Comparison of ENCODE assay signal across 7 mouse cellular contexts in the genomic region with DNA sequence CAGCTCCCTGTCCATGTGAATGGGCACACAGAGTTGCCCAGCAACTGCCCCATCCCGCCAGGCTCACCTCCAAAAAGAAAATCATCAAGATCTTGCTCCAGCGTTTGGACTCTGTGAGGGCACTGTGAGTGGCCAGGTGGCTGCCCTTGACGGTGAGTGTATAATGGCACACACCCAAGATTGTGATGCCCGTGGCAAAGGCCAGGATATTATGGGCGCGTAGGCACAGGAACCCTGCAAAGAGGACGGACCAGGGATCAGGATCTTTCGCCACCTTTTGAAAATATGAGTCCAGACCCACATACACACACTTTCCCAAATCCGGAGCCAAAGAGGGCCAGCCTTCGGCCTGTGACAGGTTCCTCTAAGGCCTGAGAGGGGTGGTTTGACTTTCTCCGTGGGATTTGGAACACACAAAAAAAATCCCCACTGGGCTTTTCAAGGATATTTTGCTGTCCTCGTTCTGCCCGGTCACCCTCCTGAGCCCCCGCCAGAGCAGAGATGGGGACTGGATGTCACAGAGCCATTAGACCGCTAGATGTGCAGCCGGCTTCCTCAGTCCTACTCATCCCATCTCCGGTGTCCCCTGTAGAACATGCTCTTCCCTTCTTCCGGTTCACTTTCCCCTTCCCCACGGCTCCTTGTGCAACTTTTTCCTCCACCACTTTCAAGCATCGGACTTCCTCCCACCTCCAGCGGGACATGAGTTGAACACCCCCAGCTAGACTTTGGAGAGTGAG. TPM values are rescaled to one million over a fixed set of nuclear protein-coding genes. Genes with fewer than 3 reads are reported as not detected.
A peak's percentile ranks its signal among the peaks of the same experiment; 100 is the strongest.
DNase-seq lines count a peak whose midpoint lies in the region; ATAC-seq and TF ChIP-seq lines count a peak whose summit lies in the region.

No protein-coding gene starts in this region.

- no peak for ATAC-seq in kidney, embryonic 16.5 days (ENCODE audit: low FRiP score, low TSS enrichment)
- ATAC-seq in neural tube, embryonic 12.5 days (ENCODE audit: low FRiP score, low read depth) = no peak

- WGBS in thymus, adult 2 months = 66% methylated on average over 21 of the region's 21 CpGs
- WGBS in kidney, embryonic 16.5 days = 54% methylated on average over 21 of the region's 21 CpGs
- WGBS in neural tube, embryonic 12.5 days = 58% methylated on average over 21 of the region's 21 CpGs

- DNase-seq in thymus, adult 2 months = no peak
- no peak for DNase-seq in thymus, postnatal 10 days (ENCODE audit: low spot score in 2 of 2)
- peak; percentile 76 for DNase-seq in fat pad, adult 2 months (ENCODE audit: extremely low read depth, low read depth, low spot score)
- no peak for DNase-seq in thymus, postnatal 0 days (ENCODE audit: low spot score)
- DNase-seq in testis, postnatal 14 days (ENCODE audit: low spot score) = no peak

- H3K4me3 ChIP-seq in thymus, adult 2 months (ENCODE audit: control insufficient read depth, insufficient read depth, low read length) = peak overlapping the region; percentile 23
- peak overlapping the region; percentile 44 for H3K4me3 ChIP-seq in kidney, embryonic 16.5 days (ENCODE audit: low read length)
- H3K4me3 ChIP-seq in neural tube, embryonic 12.5 days = peak overlapping the region; percentile 41

- H3K4me1 ChIP-seq in thymus, adult 2 months (replicated peaks; ENCODE audit: control insufficient read depth, insufficient read depth, low read length) = peaks cover 10% of the 10 kb centered on the region
- H3K4me1 ChIP-seq in kidney, embryonic 16.5 days (ENCODE audit: insufficient read depth, low read length) = peaks cover 10% of the 10 kb centered on the region; the same call in 1 of the 2 replicates
- peaks cover 7% of the 10 kb centered on the region for H3K4me1 ChIP-seq in neural tube, embryonic 12.5 days

- H3K36me3 ChIP-seq in thymus, adult 2 months (ENCODE audit: control insufficient read depth, insufficient read depth, low read length) = no peaks in the 10 kb centered on the region
- no peaks in the 10 kb centered on the region for H3K36me3 ChIP-seq in kidney, embryonic 16.5 days (ENCODE audit: insufficient read depth, low read length)
- no peaks in the 10 kb centered on the region for H3K36me3 ChIP-seq in neural tube, embryonic 12.5 days

- no peaks in the 10 kb centered on the region for H3K27me3 ChIP-seq in thymus, adult 2 months (ENCODE audit: control insufficient read depth, insufficient read depth, low read length)
- H3K27me3 ChIP-seq in kidney, embryonic 16.5 days (ENCODE audit: insufficient read depth, low read length) = peaks cover 23% of the 10 kb centered on the region
- H3K27me3 ChIP-seq in neural tube, embryonic 12.5 days (replicated peaks) = peaks cover 26% of the 10 kb centered on the region

- H3K27ac ChIP-seq in thymus, adult 2 months (ENCODE audit: control insufficient read depth, insufficient read depth, low read length) = no peak overlapping the region
- no peak overlapping the region for H3K27ac ChIP-seq in kidney, embryonic 16.5 days (ENCODE audit: low read length)
- H3K27ac ChIP-seq in neural tube, embryonic 12.5 days = no peak overlapping the region

- peak overlapping the region; percentile 61 for H3K4me2 ChIP-seq in kidney, embryonic 16.5 days (replicated peaks; ENCODE audit: low read depth, low read length)
- peak overlapping the region; percentile 82 for H3K4me2 ChIP-seq in neural tube, embryonic 12.5 days (replicated peaks)

- no peak for TF ChIP-seq POLR2A in thymus, adult 2 months (IDR thresholded peaks at IDR 0.05; ENCODE audit: control insufficient read depth, extremely low read depth, insufficient read depth, low read length, poor library complexity)

- no peak for TF ChIP-seq CTCF in thymus, adult 2 months (IDR thresholded peaks at IDR 0.05; ENCODE audit: borderline replicate concordance, control insufficient read depth, extremely low read depth, insufficient read depth, low read length, poor library complexity)

- peak overlapping the region; percentile 61 for H3K9ac ChIP-seq in kidney, embryonic 16.5 days (replicated peaks; ENCODE audit: low read length)
- H3K9ac ChIP-seq in neural tube, embryonic 12.5 days = peak overlapping the region; percentile 59; the same call in 1 of the 2 replicates

- no peaks in the 10 kb centered on the region for H3K9me3 ChIP-seq in kidney, embryonic 16.5 days (ENCODE audit: low read length)
- H3K9me3 ChIP-seq in neural tube, embryonic 12.5 days = no peaks in the 10 kb centered on the region

RNA-seq across cellular contexts. Expression of a gene that starts 0.8 kb away (rescaled TPM):
- 1.6 and 2.1 TPM in 2 replicates for polyA plus RNA-seq in thymus, adult 2 months (2012; rRNA removed)
- 0.40 and 0.42 TPM in 2 replicates for polyA plus RNA-seq in kidney, embryonic 16.5 days (2015; fragmentation: Nextera tagmentation; extraction: Ambion mirVana)
- polyA plus RNA-seq in neural tube, embryonic 12.5 days (2016; fragmentation: Nextera tagmentation; extraction: Ambion mirVana) = 0.34 and 0.46 TPM in 2 replicates
- 0.37 and 0.39 TPM in 2 replicates for polyA plus RNA-seq in thymus, postnatal 0 days (2015; fragmentation: Nextera tagmentation; extraction: Ambion mirVana)

RNA-seq across cellular contexts. Expression of a gene that starts 10.3 kb away (rescaled TPM):
- 0.26 and 0.32 TPM in 2 replicates for polyA plus RNA-seq in thymus, adult 2 months (2012; rRNA removed)
- polyA plus RNA-seq in kidney, embryonic 16.5 days (2015; fragmentation: Nextera tagmentation; extraction: Ambion mirVana) = 0.64 TPM in 1 of 2 replicates, not detected in the other
- not detected in 2 replicates for polyA plus RNA-seq in neural tube, embryonic 12.5 days (2016; fragmentation: Nextera tagmentation; extraction: Ambion mirVana)
- polyA plus RNA-seq in thymus, postnatal 0 days (2015; fragmentation: Nextera tagmentation; extraction: Ambion mirVana) = not detected in 2 replicates

RNA-seq across cellular contexts. Expression of a gene that starts 19.8 kb away (rescaled TPM):
- polyA plus RNA-seq in thymus, adult 2 months (2012; rRNA removed) = 31.8 and 36.3 TPM in 2 replicates
- 20.0 and 23.6 TPM in 2 replicates for polyA plus RNA-seq in kidney, embryonic 16.5 days (2015; fragmentation: Nextera tagmentation; extraction: Ambion mirVana)
- 16.4 and 18.9 TPM in 2 replicates for polyA plus RNA-seq in neural tube, embryonic 12.5 days (2016; fragmentation: Nextera tagmentation; extraction: Ambion mirVana)
- 22.0 and 22.4 TPM in 2 replicates for polyA plus RNA-seq in thymus, postnatal 0 days (2015; fragmentation: Nextera tagmentation; extraction: Ambion mirVana)

RNA-seq across cellular contexts. Expression of a gene that starts 25.2 kb away (rescaled TPM):
- polyA plus RNA-seq in thymus, adult 2 months (2012; rRNA removed) = 0.05 and 0.11 TPM in 2 replicates
- 0.05 TPM in 1 of 2 replicates, not detected in the other for polyA plus RNA-seq in kidney, embryonic 16.5 days (2015; fragmentation: Nextera tagmentation; extraction: Ambion mirVana)
- polyA plus RNA-seq in neural tube, embryonic 12.5 days (2016; fragmentation: Nextera tagmentation; extraction: Ambion mirVana) = 0.08 and 0.28 TPM in 2 replicates
- polyA plus RNA-seq in thymus, postnatal 0 days (2015; fragmentation: Nextera tagmentation; extraction: Ambion mirVana) = not detected in 2 replicates

RNA-seq across cellular contexts. Expression of a gene that starts 29.6 kb away (rescaled TPM):
- polyA plus RNA-seq in thymus, adult 2 months (2012; rRNA removed) = 6.5 and 7.1 TPM in 2 replicates
- not detected in 2 replicates for polyA plus RNA-seq in kidney, embryonic 16.5 days (2015; fragmentation: Nextera tagmentation; extraction: Ambion mirVana)
- 0.96 and 1.0 TPM in 2 replicates for polyA plus RNA-seq in neural tube, embryonic 12.5 days (2016; fragmentation: Nextera tagmentation; extraction: Ambion mirVana)
- 0.60 and 0.83 TPM in 2 replicates for polyA plus RNA-seq in thymus, postnatal 0 days (2015; fragmentation: Nextera tagmentation; extraction: Ambion mirVana)
